ENCODE assay signal across 8 mouse cellular contexts in the genomic region with DNA sequence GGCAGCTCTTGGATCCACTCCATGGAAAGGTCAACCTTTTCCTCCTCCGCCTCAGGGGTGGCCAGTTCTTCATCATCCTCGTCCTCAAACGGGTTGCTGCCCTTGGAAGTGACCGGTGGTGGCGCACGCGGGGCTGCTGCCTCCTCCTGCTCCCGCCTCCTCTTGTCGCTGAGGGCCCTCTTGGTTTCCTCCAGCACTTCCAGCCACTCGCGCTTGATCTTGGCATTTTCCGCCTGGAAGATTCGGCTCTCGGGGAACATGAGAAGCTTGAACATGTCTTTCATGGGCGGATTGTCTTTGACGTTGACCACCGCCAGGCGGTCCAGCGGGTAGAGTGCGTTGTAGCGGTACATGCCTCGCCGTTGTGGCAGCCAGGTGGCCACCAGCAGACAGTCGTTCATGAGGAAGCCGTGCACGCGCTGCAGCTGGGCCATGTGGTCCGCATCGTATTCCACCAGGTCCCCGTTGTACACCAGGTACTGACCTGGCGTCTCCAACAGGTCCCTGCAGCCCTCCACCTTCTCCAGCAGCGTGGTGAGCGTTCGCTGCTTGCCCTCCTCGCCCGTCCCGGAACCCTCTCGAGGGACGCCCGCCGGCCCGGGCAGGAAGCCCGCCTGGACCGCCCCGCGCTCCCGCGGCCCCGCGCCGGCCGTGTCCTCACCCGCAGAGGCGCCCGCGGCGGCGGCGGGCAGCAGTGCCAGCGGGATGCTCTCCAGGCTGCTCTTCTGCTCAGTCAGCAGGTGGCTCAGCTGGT. TPM values are rescaled to one million over a fixed set of nuclear protein-coding genes. Genes with fewer than 3 reads are reported as not detected.
A peak's percentile ranks its signal among the peaks of the same experiment; 100 is the strongest.
DNase-seq lines count a peak whose midpoint lies in the region; ATAC-seq and TF ChIP-seq lines count a peak whose summit lies in the region.

No protein-coding gene starts in this region.

- H3K27me3 ChIP-seq in hindbrain, postnatal 0 days (ENCODE audit: insufficient read depth, low read length) = no peaks in the 10 kb centered on the region

- H3K4me3 ChIP-seq in hindbrain, postnatal 0 days (ENCODE audit: low read length) = peak overlapping the region; percentile 88

- peak overlapping the region; percentile 90 for H3K27ac ChIP-seq in hindbrain, postnatal 0 days

- H3K4me1 ChIP-seq in hindbrain, postnatal 0 days (ENCODE audit: insufficient read depth, low read length) = peaks cover 13% of the 10 kb centered on the region

- peak; percentile 80 for TF ChIP-seq CTCF in hindbrain, postnatal 0 days (IDR thresholded peaks at IDR 0.05; ENCODE audit: low read depth)

- no peaks in the 10 kb centered on the region for H3K9me3 ChIP-seq in hindbrain, postnatal 0 days (ENCODE audit: low read length)

- DNase-seq in adrenal gland, adult (ENCODE audit: inconsistent age in 2 of 2, low spot score in 1 of 2) = peak; percentile 85 to 93
- DNase-seq in embryo, embryonic 10 days (ENCODE audit: low spot score) = peak; percentile 85
- DNase-seq in gastrocnemius, adult 8-10 months (ENCODE audit: low spot score in 2 of 2) = peak; percentile 64 to 74
- peak; percentile 82 for DNase-seq in hindbrain, postnatal 0 days (ENCODE audit: low spot score)
- peak; percentile 60 to 90 for DNase-seq in left cerebral cortex, postnatal 10 days (ENCODE audit: extremely low spot score in 1 of 2, low spot score in 2 of 2)
- peak; percentile 69 for DNase-seq in right cerebral cortex, postnatal 25 days
- peak; percentile 71 to 80 for DNase-seq in urinary bladder, postnatal 36 days (ENCODE audit: low spot score in 2 of 2)

- ATAC-seq in hindbrain, postnatal 0 days = peak; percentile 57
- ATAC-seq in megakaryocyte progenitor cell, adult 5-6 weeks (replicated peaks; ENCODE audit: poor library complexity) = peak; percentile 67

- peak overlapping the region; percentile 98 for H3K4me2 ChIP-seq in hindbrain, postnatal 0 days (ENCODE audit: low read depth, low read length)

- H3K9ac ChIP-seq in hindbrain, postnatal 0 days (replicated peaks; ENCODE audit: low read length) = peak overlapping the region; percentile 76

- H3K36me3 ChIP-seq in hindbrain, postnatal 0 days (ENCODE audit: insufficient read depth, low read length) = peaks cover 23% of the 10 kb centered on the region

- intact Hi-C loops in left cerebral cortex, postnatal 10 days (cut with DNase I) = loop anchor here (5.0 kb wide), 2 partner anchors 50 to 115 kb away; partner anchors contain the start of genes Egln1 and Tsnax

- under 1% methylated on average over 60 of the region's 60 CpGs for WGBS in hindbrain, postnatal 0 days

RNA-seq across cellular contexts. Expression of gene Exoc8, which starts 0.7 kb away (rescaled TPM):
- total RNA-seq in gastrocnemius, adult 8-10 months (2022) = 1 to 10 TPM; 7.8 to 8.1 (median 7.9) TPM
- total RNA-seq in hindbrain, postnatal 0 days (2014; rRNA removed) = 28.3 and 36.8 TPM in 2 replicates
- polyA plus RNA-seq in hindbrain, postnatal 0 days (2015; fragmentation: Nextera tagmentation; extraction: Ambion mirVana) = 10.8 and 10.9 TPM in 2 replicates
- total RNA-seq in left cerebral cortex, postnatal 10 days (2021) = 10 to 100 TPM; 35.7 to 37.0 TPM
- 7.9 and 8.7 TPM in 2 replicates for total RNA-seq in megakaryocyte progenitor cell, adult 5-6 weeks (2015)
- 12.8 and 17.7 TPM in 2 replicates for total RNA-seq in megakaryocyte progenitor cell, adult 5-6 weeks (2017)

RNA-seq across cellular contexts. Expression of gene Sprtn, which starts 0.9 kb away (rescaled TPM):
- 1 to 10 TPM; 6.1 to 7.3 (median 6.5) TPM for total RNA-seq in gastrocnemius, adult 8-10 months (2022)
- total RNA-seq in hindbrain, postnatal 0 days (2014; rRNA removed) = 10.6 and 11.6 TPM in 2 replicates
- 5.8 and 6.0 TPM in 2 replicates for polyA plus RNA-seq in hindbrain, postnatal 0 days (2015; fragmentation: Nextera tagmentation; extraction: Ambion mirVana)
- 10 to 100 TPM; 14.7 to 15.6 TPM for total RNA-seq in left cerebral cortex, postnatal 10 days (2021)
- 15.7 and 19.1 TPM in 2 replicates for total RNA-seq in megakaryocyte progenitor cell, adult 5-6 weeks (2015)
- 19.6 and 25.5 TPM in 2 replicates for total RNA-seq in megakaryocyte progenitor cell, adult 5-6 weeks (2017)

RNA-seq across cellular contexts. Expression of gene 2810004N23Rik, which starts 33.9 kb away (rescaled TPM):
- total RNA-seq in gastrocnemius, adult 8-10 months (2022) = 10 to 100 TPM; 31.8 to 34.8 (median 33.5) TPM
- total RNA-seq in hindbrain, postnatal 0 days (2014; rRNA removed) = 22.8 and 26.6 TPM in 2 replicates
- 21.4 and 21.8 TPM in 2 replicates for polyA plus RNA-seq in hindbrain, postnatal 0 days (2015; fragmentation: Nextera tagmentation; extraction: Ambion mirVana)
- 10 to 100 TPM; 21.3 to 21.9 TPM for total RNA-seq in left cerebral cortex, postnatal 10 days (2021)
- total RNA-seq in megakaryocyte progenitor cell, adult 5-6 weeks (2015) = 29.7 and 35.7 TPM in 2 replicates
- 68.5 and 72.1 TPM in 2 replicates for total RNA-seq in megakaryocyte progenitor cell, adult 5-6 weeks (2017)

RNA-seq across cellular contexts. Expression of gene Gnpat, which starts 34.0 kb away (rescaled TPM):
- 100 to 1,000 TPM; 145 to 180 (median 156) TPM for total RNA-seq in gastrocnemius, adult 8-10 months (2022)
- total RNA-seq in hindbrain, postnatal 0 days (2014; rRNA removed) = 40.0 and 47.2 TPM in 2 replicates
- polyA plus RNA-seq in hindbrain, postnatal 0 days (2015; fragmentation: Nextera tagmentation; extraction: Ambion mirVana) = 53.5 and 55.8 TPM in 2 replicates
- total RNA-seq in left cerebral cortex, postnatal 10 days (2021) = 10 to 100 TPM; 56.6 to 61.4 TPM
- 108 and 116 TPM in 2 replicates for total RNA-seq in megakaryocyte progenitor cell, adult 5-6 weeks (2015)
- 103 and 104 TPM in 2 replicates for total RNA-seq in megakaryocyte progenitor cell, adult 5-6 weeks (2017)

RNA-seq across cellular contexts. Expression of gene Egln1, which starts 52.3 kb away (rescaled TPM):
- total RNA-seq in gastrocnemius, adult 8-10 months (2022) = 100 to 1,000 TPM; 170 to 209 (median 181) TPM
- total RNA-seq in hindbrain, postnatal 0 days (2014; rRNA removed) = 41.6 and 45.1 TPM in 2 replicates
- polyA plus RNA-seq in hindbrain, postnatal 0 days (2015; fragmentation: Nextera tagmentation; extraction: Ambion mirVana) = 13.5 and 14.1 TPM in 2 replicates
- 10 to 100 TPM; 59.9 to 61.1 TPM for total RNA-seq in left cerebral cortex, postnatal 10 days (2021)
- 30.2 and 32.0 TPM in 2 replicates for total RNA-seq in megakaryocyte progenitor cell, adult 5-6 weeks (2015)
- 21.9 and 25.0 TPM in 2 replicates for total RNA-seq in megakaryocyte progenitor cell, adult 5-6 weeks (2017)

Comparison
In these comparisons a context has a peak if more than half of its experiments do, and no peak if none do; other contexts are left out.
1. Peak in every context shown above with its lines: DNase-seq, ATAC-seq, H3K4me3 ChIP-seq and H3K27ac ChIP-seq.